Mouse (Mus musculus): ENCODE measurements around the gene Glce.
A peak's percentile ranks its signal among the peaks of the same experiment; 100 is the strongest.

Gene Glce

DNA sequence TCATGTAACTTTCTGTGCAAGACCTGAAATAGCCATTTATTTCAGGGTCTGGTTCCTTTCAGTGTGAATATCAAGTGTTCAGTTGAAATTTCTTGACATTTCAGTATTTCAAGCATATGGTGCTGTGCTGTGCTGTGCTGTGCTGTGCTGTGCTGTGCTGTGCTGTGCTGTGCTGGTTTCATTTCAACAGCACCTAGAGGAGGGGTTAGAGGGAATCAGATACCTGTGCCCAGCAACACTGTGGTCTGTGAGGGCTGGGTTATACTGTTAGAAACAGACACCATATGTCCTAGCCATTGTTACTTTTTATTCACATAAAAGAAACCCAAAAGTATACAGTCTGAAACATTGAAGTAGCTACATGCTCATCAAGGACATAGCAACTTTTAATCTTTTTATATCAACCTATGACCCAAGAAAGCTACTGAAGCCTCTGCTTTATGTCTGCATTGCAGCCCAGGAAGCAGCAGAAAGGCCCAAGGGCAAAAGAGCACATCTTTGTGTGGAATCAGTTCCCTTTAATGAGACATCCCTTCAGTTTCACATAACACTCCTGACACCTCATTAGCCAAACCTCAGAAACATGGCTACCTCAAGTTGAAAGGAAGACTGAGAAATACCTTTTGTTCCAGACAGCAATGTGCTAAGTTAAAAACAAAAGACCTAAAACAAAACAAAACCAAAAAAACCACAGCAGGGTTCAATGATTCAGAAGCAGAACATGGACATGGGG is 42.3 kb downstream of the Glce start:
- TF ChIP-seq GATA4 (IDR thresholded peaks at IDR 0.05; ENCODE audit: insufficient replicate concordance, low read length): no peak

DNA sequence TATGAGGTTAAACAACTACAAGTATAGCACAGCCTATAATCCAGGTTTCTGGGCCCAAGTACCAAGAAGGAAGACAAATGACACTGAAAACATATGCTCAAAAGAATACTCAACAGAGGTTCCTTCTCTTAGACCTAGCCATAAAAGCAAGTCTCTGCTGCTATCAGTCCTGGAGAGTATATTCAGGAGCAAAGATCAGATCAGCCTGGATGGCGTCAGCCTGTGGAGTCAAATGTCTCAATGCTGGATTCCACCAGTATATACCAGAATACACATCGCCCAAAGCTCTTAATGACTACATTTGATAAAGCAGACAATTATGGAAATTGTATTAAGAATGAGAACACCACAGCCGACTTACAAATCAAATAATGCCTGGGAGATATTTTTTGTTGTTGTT is 60.2 kb downstream of the Glce start:
- TF ChIP-seq GATA4 (IDR thresholded peaks at IDR 0.05; ENCODE audit: insufficient replicate concordance, low read length): no peak

DNA sequence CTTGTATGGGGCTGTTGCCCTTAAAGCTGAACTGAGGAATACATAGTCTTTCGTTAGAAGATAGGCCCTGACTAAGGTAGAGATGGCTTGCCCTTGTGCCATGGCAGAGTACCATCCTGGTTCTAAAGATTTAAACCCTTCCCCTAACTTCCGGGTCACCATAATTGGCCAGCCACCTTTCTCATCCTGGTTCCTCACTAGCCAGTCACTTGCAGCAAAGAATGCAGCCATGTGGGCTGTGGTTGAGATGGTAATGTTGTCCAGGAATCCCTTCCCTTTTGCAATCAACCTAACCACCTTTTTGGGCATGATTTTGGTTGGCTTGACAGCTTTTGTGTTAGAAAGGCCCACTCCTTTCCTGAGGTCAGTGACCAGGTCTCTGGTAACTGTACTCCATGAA is 62.0 kb downstream of the Glce start:
- TF ChIP-seq GATA4 (IDR thresholded peaks at IDR 0.05; ENCODE audit: insufficient replicate concordance, low read length): no peak

DNA sequence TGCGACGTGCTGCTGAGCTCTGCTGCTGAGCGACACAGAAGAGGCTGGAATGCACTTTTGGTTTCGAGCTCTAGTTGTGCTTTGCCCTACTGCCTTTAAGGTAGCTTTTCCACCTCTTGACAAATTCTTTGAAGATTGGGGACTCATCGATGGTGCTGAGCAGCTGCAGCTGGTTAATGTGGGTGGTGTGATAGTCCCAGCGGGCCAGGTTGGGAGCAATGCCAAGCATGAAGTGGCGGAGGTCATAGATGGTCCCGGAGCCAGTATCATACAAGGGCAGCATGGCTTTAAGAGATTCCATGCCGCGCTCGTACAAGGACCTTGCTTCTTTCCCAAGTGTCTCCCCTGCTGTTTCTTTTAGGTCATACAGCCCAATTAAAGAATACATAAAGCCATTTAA is 62.5 kb downstream of the Glce start:
- TF ChIP-seq GATA4 (IDR thresholded peaks at IDR 0.05; ENCODE audit: insufficient replicate concordance, low read length): no peak

DNA sequence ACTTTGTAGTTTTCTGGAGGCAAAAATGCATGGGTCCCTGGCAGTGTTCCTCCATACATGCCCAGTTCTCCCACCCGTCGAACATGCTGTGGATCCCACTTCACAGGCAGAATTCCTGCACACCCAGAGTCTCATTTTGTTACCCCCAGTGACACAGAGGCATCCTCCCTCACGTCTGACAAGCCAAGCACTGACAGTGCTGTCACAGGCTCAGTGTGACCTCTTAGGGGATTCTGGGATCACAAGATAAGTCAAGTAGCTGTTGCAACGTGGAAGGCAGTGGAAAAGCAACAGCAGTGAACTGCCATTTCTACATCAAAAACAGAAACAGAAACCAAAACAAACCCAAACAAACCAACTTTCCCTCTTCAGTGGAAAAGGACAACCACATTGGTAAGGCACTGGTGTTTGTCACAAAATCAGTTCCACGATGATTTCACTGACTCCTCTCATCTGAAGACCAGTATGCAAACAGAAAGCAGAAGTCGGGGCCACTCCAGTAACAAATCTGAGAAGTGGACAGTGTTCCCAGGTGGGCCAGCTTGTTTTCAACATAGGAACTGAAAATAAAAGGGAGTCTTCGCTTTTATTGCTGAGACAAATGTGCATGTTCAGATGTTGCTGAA is 64.5 kb downstream of the Glce start:
- no peak for TF ChIP-seq GATA4 (IDR thresholded peaks at IDR 0.05; ENCODE audit: insufficient replicate concordance, low read length)

DNA sequence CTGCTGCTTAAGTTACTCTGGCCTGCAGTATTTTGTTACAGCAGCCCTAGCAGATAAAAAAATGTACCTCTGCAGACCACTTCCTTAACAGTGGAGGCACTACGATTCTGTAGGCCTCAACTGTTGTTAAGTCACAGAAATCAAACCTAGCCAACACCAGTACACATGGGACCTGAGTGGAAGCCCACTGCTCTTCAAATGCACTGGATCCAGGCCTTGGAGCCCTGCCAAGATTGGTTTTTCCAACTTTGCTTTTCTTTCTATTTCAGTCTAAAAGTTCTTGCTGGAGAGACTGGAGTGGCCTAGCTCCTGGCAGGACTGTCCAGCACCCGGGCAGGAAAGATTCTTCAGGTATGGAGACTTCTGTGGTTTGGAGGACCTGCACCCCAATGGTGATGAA is 66.2 kb downstream of the Glce start:
- TF ChIP-seq GATA4 (IDR thresholded peaks at IDR 0.05; ENCODE audit: insufficient replicate concordance, low read length): no peak

DNA sequence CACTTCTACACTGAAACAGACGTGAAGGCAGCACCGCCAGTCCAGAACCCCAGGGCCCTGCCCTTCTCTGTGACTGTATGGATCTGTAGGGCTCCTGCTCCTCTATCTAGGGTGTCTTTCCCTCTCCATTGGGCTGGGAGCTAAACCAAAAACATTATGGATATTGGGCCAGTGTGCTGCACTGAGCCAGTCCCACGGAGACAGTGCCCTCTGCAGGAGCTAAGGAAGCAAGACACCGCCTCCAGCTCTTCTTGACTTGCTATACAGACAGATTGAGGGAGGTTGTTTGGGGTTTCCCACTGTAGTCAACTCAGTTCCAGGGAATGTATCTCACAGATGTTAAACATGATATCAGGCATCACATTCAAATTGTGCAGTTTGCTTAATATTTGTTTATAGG is 71.7 kb downstream of the Glce start:
- no peak for TF ChIP-seq GATA4 (IDR thresholded peaks at IDR 0.05; ENCODE audit: insufficient replicate concordance, low read length)

DNA sequence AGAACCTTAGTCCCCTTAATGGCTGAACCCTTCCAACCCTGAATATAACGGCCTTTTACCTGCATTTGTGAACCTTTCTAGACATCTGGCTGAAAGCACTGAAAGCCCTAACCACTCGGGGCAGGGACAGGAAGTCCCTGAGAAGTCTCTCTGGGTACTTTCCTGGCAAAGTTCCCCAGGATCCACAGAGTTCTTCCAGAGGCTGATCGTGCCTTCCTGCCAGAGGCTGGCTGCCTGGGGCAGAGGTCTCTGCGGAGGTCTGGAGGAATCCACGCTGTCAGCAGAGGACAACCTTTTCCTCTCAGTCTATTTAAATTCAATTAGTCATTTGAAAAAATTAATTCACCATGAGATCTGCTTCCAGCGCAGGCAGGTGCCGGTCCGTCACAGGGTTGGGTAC is 73.3 kb downstream of the Glce start:
- no peak for TF ChIP-seq GATA4 (IDR thresholded peaks at IDR 0.05; ENCODE audit: insufficient replicate concordance, low read length)

DNA sequence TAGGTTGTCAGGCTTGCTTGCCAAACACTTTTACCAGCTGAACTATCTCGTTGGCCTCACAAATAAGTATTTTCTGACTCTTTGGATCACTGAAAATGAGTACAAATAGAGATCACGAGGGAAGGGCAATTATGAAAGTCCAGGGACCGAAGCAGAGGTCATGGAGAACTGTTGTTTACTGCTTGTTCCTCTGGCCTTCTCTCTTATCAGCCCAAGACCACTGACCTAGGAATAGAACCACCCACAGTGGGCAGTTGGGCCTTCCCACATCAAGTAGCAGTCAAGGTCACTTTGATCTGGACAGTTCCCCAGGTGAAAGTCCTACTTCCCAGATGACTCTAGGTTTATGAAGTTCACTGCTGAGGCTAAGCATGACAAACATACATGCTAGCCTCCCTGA is 80.3 kb downstream of the Glce start:
- peak; percentile 65; the same call in 1 of the 2 replicates for TF ChIP-seq GATA4 (IDR thresholded peaks at IDR 0.05; ENCODE audit: insufficient replicate concordance, low read length)

DNA sequence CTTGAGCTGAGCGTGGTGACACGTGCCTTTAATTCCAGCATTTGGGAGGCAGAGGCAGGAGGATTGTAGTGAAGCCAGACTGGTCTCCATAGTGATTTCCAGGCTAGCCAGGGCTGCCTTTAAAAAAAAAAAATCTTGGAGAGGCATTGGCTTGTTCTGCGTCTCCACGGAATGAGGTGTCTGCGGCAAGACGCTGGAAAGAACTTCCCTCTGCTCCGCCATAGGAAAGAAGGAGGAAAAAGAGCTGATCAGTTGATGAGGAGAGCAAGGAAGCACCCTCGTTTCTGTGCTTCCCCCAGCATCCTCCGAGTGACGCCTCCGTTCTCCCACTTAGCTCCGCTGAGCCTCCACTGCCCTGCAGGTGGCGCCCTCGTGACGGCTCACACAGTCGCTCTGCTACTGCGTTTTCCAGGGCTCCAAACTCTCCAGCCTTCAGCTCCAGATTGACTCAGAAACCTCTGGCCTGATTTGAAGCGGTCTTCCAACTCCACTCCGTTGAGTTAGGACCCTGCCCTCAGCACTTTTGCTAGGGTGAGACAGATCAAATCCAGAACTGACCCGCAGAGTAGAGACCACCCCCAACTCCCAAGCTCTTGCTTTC is 82.3 kb downstream of the Glce start:
- TF ChIP-seq GATA4 (IDR thresholded peaks at IDR 0.05; ENCODE audit: insufficient replicate concordance, low read length): no peak

DNA sequence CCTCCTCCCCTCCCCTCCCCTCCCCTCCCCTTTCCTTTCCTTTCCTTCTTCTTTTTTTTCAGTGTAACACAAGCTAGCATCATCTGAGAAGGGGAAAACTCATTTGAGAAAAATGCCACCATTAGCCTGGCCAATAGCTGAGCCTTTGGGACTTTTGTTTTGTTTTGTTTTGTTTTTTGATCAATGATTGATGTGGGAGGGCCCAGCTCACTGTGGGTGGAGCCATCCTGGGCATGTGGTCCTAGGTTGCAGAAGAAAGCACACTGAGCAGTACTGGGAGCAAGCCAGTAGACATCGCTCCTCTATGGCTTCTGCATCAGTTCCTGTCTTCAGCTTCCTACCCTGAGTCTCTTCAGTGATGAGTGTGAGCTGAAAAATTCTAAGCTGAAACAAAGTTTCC is 86.6 kb downstream of the Glce start:
- no peak for TF ChIP-seq GATA4 (IDR thresholded peaks at IDR 0.05; ENCODE audit: insufficient replicate concordance, low read length)

DNA sequence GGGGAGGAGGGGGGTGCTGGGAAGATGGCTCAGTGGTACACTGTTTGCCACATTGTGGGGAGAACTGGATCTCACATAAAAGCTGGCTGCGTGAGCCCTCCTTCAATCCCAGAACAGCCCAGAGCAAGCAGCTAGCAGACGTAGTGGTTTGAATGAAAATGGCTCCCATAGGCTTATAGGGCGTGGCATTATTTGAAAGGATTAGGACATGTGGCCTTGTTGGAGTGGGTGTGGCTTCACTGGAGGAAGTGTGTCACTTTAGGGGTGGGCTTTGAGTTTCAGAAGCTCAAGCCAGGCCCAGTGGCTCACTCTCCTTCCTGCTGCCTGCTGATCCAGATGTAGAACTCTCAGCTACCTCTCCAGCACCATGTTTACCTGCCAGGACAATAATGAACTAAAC is 90.2 kb downstream of the Glce start:
- no peak for TF ChIP-seq GATA4 (IDR thresholded peaks at IDR 0.05; ENCODE audit: insufficient replicate concordance, low read length)

DNA sequence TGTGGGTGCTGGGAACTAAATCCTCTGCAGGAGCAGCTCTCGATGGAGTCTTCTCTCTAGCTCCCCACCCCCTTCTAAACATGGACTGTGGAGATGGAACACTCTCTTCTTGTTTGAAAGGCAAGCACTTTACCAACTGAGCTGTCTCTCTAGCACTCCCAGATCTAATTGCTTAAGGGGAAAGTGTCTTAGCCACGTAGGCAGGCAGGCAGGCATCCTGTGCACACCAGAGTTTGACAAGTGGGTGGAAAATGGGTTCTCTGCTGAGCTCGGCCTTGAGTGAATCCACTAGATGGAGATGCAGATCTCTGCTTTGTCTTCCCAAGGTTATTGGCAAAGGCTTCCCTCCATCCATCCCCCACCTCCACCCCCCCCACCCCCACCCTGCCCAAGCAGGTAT is 94.4 kb downstream of the Glce start:
- no peak for TF ChIP-seq GATA4 (IDR thresholded peaks at IDR 0.05; ENCODE audit: insufficient replicate concordance, low read length)

DNA sequence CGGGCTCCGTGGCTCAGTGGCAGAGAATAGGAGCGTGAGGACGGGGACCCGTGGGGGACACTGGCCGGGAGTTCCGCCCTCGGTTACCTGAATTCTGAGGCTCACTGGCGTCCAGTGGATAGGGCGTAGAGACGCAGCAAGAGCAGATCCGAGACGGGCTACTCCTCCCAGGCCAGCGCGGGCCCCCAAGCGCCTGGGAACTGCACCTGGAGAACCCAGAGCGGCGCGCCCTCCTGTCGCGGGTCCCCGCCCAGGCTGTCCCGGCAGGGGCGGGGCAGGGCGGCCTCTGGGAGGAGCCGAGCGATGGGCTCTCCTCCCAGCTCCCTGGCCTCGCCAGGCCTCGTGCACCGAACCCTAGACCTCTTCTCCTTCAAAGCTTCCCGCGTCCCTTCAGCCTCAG is 95.9 kb downstream of the Glce start, which contains the start of gene Paqr5:
Gene Paqr5, minus strand, starts transcription at position 257 of the 400 bp plus-strand sequence.
- TF ChIP-seq GATA4 (IDR thresholded peaks at IDR 0.05; ENCODE audit: insufficient replicate concordance, low read length): no peak

DNA sequence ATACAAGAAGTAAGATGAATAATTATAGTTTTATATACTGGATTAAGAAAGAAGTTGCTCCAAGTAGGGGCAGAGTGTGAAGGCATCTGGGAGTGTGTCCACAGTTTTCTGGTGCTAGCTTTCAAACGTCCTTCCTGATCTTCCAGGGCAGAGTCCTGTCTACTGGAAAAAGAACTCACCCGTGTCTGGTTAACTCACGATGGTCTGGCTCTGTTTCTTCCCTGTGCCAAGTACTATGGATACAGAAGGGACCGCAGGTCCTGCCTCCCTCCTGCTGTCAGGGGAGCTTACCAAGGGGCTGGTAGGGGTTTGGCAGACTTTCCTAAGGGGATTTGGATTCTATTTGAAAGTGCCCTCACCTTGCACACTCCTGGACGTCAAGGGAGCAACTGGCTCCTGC is 97.4 kb downstream of the Glce start:
- TF ChIP-seq GATA4 (IDR thresholded peaks at IDR 0.05; ENCODE audit: insufficient replicate concordance, low read length): no peak

DNA sequence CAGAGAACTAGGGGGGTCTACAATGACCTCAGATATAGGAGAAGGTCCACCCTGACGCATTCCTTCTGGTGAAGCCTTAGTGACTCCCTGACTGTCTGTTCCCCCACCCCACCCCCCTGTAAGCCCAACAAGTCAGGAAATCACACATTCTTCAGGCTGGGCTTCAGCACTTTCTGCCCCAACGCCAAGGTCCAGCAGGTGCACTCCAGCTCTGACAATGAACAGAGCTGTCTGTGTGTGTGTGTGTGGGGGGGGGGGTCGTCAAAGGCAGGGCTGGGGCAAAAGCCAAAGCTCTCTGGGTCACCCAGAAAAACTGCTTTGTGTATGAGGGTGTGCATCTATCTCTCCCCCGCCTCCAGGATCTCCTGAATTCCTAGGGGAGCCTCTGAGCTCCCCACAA is 98.6 kb downstream of the Glce start:
- no peak for TF ChIP-seq GATA4 (IDR thresholded peaks at IDR 0.05; ENCODE audit: insufficient replicate concordance, low read length)
